Mouse (Mus musculus) embryonic facial prominence, embryonic 13.5 days (tissue): ENCODE results near the gene Cox15. TPM values are rescaled to one million over a fixed set of nuclear protein-coding genes. Genes with fewer than 3 reads are reported as not detected.

ENCODE experiments used
- ATAC-seq: fragments of 200-750 bp; cut with Nextera tagmentation; 2 replicates; pipeline ENCODE4 v1.8.0; 2017; ENCODE audit warnings: low read depth; ENCODE audit not compliant: insufficient number of reproducible peaks, insufficient read depth, low FRiP score, low TSS enrichment
- H3K27ac ChIP-seq: fragments of 300-500 bp; sonication (generic); 2 replicates; pipeline ENCODE4 v1.5.1; 2015; ENCODE audit warnings: moderate library complexity, mild to moderate bottlenecking, inconsistent platforms
- H3K27me3 ChIP-seq: fragments of 300-500 bp; sonication (generic); 2 replicates; pipeline ENCODE4 v1.6.1; 2015; ENCODE audit warnings: mild to moderate bottlenecking, inconsistent platforms
- H3K36me3 ChIP-seq: fragments of 300-500 bp; sonication (generic); 2 replicates; pipeline ENCODE4 v1.6.1; 2015; ENCODE audit warnings: mild to moderate bottlenecking, inconsistent platforms
- H3K4me1 ChIP-seq: fragments of 300-500 bp; sonication (generic); 2 replicates; pipeline ENCODE4 v1.6.1; 2015; ENCODE audit warnings: inconsistent platforms
- H3K4me2 ChIP-seq: fragments of 300-500 bp; sonication (generic); 2 replicates; pipeline ENCODE4 v1.6.1; 2015; ENCODE audit warnings: moderate library complexity, mild to moderate bottlenecking, inconsistent platforms
- H3K4me3 ChIP-seq: fragments of 300-500 bp; sonication (generic); 2 replicates; pipeline ENCODE4 v1.5.1; 2015; ENCODE audit warnings: mild to moderate bottlenecking, inconsistent platforms
- H3K9ac ChIP-seq: fragments of 300-500 bp; sonication (generic); 2 replicates; pipeline ENCODE4 v1.6.1; 2015; ENCODE audit warnings: mild to moderate bottlenecking, inconsistent platforms
- H3K9me3 ChIP-seq: fragments of 300-500 bp; sonication (generic); 2 replicates; pipeline ENCODE4 v1.6.1; 2016; ENCODE audit warnings: inconsistent platforms
- WGBS: fragments of 180-500 bp; shearing (Covaris S2); methylation state at CpG from one replicate; pipeline ENCODE4 v1.1.7; 2015; ENCODE audit warnings: mixed read lengths; 5-methylcytosine and 5-hydroxymethylcytosine counted together
- polyA plus RNA-seq: library from polyadenylated mRNA; unstranded; fragments of >200 nt; fragmentation: Nextera tagmentation; extraction: Ambion mirVana; gene quantifications from 2 replicates; pipeline ENCODE4 v1.2.1, GENCODE M21; 2015

Gene Cox15
- polyA plus RNA-seq, 1 experiment from 2014 or later, result 12.5 TPM

GRCm38 (mm10) chr19:43699763-43700155 lies 53.0 kb downstream of the Cox15 start:
- H3K27me3 ChIP-seq, result no peaks in the 10 kb centered on the region

DNA sequence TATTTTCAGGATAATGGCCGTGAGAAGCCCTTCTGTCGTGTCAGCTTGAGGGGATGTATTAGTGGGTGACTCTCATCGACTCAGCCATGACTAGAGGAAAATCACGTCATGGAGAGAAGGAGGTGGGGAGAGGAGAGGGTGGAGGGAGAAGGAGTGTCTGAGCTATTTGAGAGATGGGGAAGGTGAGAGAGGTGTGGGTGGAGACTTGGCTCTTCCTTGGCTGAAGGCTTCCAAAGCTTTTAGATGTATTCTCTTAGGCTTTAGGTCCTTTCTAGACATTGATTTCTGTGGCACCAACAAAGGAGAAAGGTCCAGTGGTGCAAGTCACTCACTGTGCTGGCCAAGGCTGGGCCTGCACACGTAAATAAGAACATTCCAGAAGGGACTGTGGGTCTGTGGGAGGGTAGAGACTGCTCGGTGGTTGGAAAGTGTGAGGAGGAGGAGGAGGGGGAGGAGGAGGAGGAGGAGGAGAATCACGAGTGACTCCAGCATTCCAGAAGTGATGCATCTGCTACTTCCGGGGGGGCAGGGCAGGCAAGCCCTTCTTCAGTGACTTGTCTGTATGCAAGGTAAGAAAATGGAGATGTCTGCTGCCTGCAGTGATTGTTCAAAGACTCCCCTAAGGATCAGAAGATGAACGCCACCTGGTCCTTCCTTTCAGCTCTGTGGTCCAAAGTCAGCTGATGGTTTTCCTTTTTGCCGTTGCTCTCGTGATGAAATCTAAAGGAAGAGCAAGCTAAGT lies 53.6 kb downstream of the Cox15 start:
- Histone ChIP-seq H3K27ac (no peak overlapping the region), H3K4me2 (no peak overlapping the region), H3K36me3 (peaks cover 35% of the 10 kb centered on the region), H3K4me1 (no peaks in the 10 kb centered on the region), H3K4me3 (no peak overlapping the region), H3K9ac (no peak overlapping the region), H3K27me3 (no peaks in the 10 kb centered on the region), H3K9me3 (no peaks in the 10 kb centered on the region)
- ATAC-seq, result no peak
- 72% methylated on average over 11 of the region's 11 CpGs for WGBS

More at GRCm38 (mm10) chr19:43699763-43700155, 53.0 kb downstream of the Cox15 start:
- no peak for ATAC-seq
- Histone ChIP-seq H3K4me2 (no peak overlapping the region), H3K4me3 (no peak overlapping the region), H3K4me1 (no peaks in the 10 kb centered on the region), H3K9ac (no peak overlapping the region), H3K27ac (no peak overlapping the region), H3K36me3 (peaks cover 41% of the 10 kb centered on the region), H3K9me3 (no peaks in the 10 kb centered on the region)
- WGBS, result 84% methylated on average over 6 of the region's 6 CpGs

DNA sequence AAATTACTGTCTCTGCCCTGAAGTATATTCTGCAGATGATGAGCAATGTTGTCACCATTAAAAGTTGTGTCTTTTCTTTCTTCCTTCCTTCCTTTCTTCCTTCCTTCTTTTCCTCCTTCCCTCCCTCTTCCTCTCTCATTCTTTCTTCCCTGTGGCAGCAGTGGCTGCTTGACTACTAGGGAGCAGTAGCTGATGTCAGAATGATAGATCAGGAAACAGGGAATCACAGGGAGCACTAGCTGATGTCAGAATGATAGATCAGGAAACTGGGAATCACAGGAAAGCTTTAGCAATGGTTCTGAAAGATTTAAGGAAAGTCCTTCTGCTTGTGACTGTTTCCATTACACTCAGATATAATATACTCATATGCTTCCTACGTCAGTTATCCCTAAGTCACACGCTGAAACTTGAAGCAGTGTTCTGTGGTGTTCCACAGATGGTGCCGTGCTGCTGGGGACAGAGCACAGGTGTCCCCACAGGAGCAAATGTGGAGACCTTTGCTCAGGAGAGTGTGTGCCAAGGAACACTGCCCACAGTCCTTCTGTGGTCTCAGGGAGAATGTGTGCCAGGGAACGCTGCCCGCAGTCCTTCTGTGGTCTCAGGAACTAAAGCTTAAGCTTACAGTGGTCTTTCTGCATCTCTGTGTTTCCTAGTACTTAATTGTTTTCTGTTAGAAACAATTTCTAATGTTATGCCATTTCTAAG lies 55.0 kb downstream of the Cox15 start:
- H3K9me3 ChIP-seq, result no peaks in the 10 kb centered on the region
- WGBS, result 86% methylated on average over 5 of the region's 5 CpGs

DNA sequence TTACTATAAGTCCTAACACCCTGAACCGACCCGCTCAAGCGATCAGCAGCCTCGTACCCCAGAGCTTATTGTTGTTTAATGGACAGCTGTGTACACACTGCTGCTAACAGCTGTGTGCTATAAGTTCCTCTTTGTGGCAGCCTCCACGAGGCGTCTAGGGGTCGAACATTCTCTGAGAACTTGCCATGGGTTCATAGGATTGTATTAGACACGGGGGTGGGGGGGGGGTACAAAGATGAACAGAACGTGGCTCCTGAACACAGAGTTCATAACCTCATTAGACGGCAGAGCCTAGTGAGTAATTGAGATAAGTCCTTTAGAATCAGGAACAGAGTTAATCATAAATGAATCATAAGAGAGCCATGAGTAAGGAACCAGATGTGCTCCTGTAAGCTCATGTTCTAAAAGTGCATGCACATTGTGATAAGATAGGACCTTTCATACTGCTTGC lies 57.3 kb downstream of the Cox15 start:
- Histone ChIP-seq H3K9ac (no peak overlapping the region), H3K4me3 (no peak overlapping the region), H3K4me2 (no peak overlapping the region), H3K36me3 (peaks cover 23% of the 10 kb centered on the region), H3K27me3 (no peaks in the 10 kb centered on the region), H3K27ac (no peak overlapping the region), H3K9me3 (no peaks in the 10 kb centered on the region), H3K4me1 (0 out of 2 replicates have a peak, but pooled peaks cover under 1% of the 10 kb centered on the region)
- ATAC-seq, result no peak
- 65% methylated on average over 10 of the region's 10 CpGs for WGBS

More for the DNA sequence above, 55.0 kb downstream of the Cox15 start:
- no peak for ATAC-seq
- Histone ChIP-seq H3K9ac (no peak overlapping the region), H3K27me3 (no peaks in the 10 kb centered on the region), H3K4me1 (no peaks in the 10 kb centered on the region), H3K27ac (no peak overlapping the region), H3K4me2 (no peak overlapping the region), H3K4me3 (no peak overlapping the region), H3K36me3 (peaks cover 32% of the 10 kb centered on the region)

DNA sequence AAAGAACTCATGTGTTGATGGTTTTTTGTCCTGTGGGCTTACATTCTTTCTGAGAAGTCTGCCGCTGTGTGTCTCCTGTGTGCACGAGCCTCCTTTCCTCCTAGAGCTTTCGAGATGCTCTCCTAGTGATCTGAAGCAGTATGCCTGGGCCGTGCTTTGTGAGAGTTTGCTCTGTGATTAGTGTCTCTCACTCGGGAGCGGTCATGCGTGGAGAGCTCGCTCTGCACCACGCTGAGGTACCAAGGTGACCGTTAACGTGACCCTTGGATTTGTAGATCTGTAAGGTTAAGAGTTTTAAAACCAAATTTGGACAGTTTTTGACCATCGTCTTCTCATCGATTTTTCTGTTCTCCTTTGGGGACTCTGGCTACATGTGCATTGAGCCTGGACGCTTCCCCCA lies 60.0 kb downstream of the Cox15 start:
- H3K9me3 ChIP-seq, result no peaks in the 10 kb centered on the region
- peaks cover 11% of the 10 kb centered on the region for H3K36me3 ChIP-seq
- H3K4me2 ChIP-seq, result no peak overlapping the region
- 0 out of 2 replicates have a peak, but pooled peaks cover 5% of the 10 kb centered on the region for H3K4me1 ChIP-seq
- no peak overlapping the region for H3K4me3 ChIP-seq
- 75% methylated on average over 14 of the region's 14 CpGs for WGBS
- no peak overlapping the region for H3K9ac ChIP-seq
- no peak overlapping the region for H3K27ac ChIP-seq
- ATAC-seq, result no peak
- no peaks in the 10 kb centered on the region for H3K27me3 ChIP-seq

GRCm38 (mm10) chr19:43689419-43690246 lies 63.2 kb downstream of the Cox15 start, which contains the start of gene Entpd7:
Gene Entpd7, plus strand, starts transcription at chr19:43689672.
- H3K27me3 ChIP-seq, result no peaks in the 10 kb centered on the region
- peak within 1 kb of the TSS; percentile 83 for H3K9ac ChIP-seq
- under 1% methylated on average over 60 of the region's 60 CpGs for WGBS
- peak within 1 kb of the TSS; percentile 86 for H3K4me3 ChIP-seq
- ATAC-seq, result peak; percentile 97
- H3K27ac ChIP-seq, result peak within 1 kb of the TSS; percentile 51
- H3K36me3 ChIP-seq, result peaks cover 11% of the 10 kb centered on the region; the same call in 1 of the 2 replicates
- H3K4me1 ChIP-seq, result 0 out of 2 replicates have a peak, but pooled peaks cover 5% of the 10 kb centered on the region
- H3K9me3 ChIP-seq, result no peaks in the 10 kb centered on the region
- H3K4me2 ChIP-seq, result peak within 1 kb of the TSS; percentile 81

Other genes starting within 250 kb of the Cox15 start
- 34.3 and 35.6 TPM in 2 replicates for gene Got1, start 228.4 kb downstream of the Cox15 start, polyA plus RNA-seq
- gene Nkx2-3, start 140.7 kb downstream of the Cox15 start, polyA plus RNA-seq, result 1.4 and 4.2 TPM in 2 replicates
- gene Slc25a28, start 78.1 kb downstream of the Cox15 start, polyA plus RNA-seq, result 13.6 and 16.5 TPM in 2 replicates
- 10.3 TPM in 2 replicates for gene Entpd7, start 63.3 kb downstream of the Cox15 start, polyA plus RNA-seq
- 12.4 and 13.4 TPM in 2 replicates for gene Cutc, start within 50 bp of the Cox15 start, polyA plus RNA-seq
- gene Abcc2, start 29.2 kb upstream of the Cox15 start, polyA plus RNA-seq, result 0.08 and 0.28 TPM in 2 replicates
- 19.9 and 20.5 TPM in 2 replicates for gene Dnmbp, start 187.2 kb upstream of the Cox15 start, polyA plus RNA-seq
- 1.6 TPM in 1 of 2 replicates, not detected in the other for gene Cpn1, start 233.6 kb upstream of the Cox15 start, polyA plus RNA-seq